Mouse (Mus musculus): ENCODE data around the gene Gm867. TPM values are rescaled to one million over a fixed set of nuclear protein-coding genes. Genes with fewer than 3 reads are reported as not detected.

Gm867 gene
- 0.30 and 0.47 TPM in 2 replicates for polyA plus RNA-seq (2015; fragmentation: Nextera tagmentation; extraction: Ambion mirVana)

DNA sequence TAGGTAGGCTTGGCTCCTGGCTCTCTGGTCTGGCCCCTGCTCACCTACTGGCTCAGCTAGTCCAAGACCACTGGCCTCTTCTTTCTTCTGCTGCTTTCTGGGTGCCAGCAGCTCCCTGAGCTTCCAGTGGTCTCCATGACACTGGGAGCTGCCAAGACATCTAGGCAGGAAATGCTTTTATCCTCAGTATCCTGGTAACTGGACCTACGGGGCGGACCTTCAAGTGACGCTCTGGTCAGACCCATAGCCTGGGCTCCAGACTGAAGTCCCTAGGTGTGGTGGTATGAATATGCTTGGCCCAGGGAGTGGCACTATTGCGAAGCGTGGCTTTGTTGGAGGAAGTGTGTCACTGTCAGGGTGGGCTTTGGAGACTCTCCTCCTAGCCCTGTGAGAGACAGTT, at the start of gene Gm867:
Gm867 (minus strand) TSS at position 153 of the 400 bp plus-strand sequence.
- H3K9ac ChIP-seq, result no peak within 1 kb of the TSS
- H3K4me2 ChIP-seq (replicated peaks), result no peak within 1 kb of the TSS
- ATAC-seq, result no peak
- H3K27ac ChIP-seq, result no peak within 1 kb of the TSS
- H3K4me1 ChIP-seq (replicated peaks), result peaks cover 9% of the 10 kb centered on the region
- H3K4me3 ChIP-seq (replicated peaks), result no peak within 1 kb of the TSS
- H3K27me3 ChIP-seq (replicated peaks), result 0 out of 2 replicates have a peak, but pooled peaks cover 5% of the 10 kb centered on the region
- H3K36me3 ChIP-seq, result no peaks in the 10 kb centered on the region
- WGBS, result 76% methylated on average over 5 of the region's 5 CpGs
- no peaks in the 10 kb centered on the region for H3K9me3 ChIP-seq

DNA sequence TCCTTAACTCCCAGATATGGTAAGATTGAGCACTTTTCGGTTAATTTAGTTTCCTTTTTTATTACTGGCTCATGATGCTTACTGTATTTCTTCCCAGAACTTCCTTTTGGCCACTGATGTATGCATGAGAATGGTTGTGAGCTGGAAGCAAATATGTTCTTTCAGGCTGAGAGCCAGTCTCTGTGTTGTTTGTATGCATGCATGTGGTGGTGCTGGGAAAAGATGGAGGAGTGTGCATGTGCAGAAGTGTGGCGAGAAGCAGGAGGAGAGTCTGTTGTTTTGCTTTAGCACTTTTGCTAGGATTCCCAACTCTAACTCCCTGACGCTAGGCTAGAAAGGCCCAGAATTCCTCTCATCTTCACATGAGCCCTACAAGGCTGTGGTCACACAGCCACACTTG, 39.0 kb upstream of the Gm867 start:
- H3K9ac ChIP-seq, result no peak overlapping the region
- no peak for ATAC-seq
- H3K27ac ChIP-seq, result no peak overlapping the region
- H3K4me3 ChIP-seq (replicated peaks), result no peak overlapping the region
- 77% methylated on average over 3 of the region's 3 CpGs for WGBS
- H3K36me3 ChIP-seq, result no peaks in the 10 kb centered on the region
- H3K4me2 ChIP-seq (replicated peaks), result no peak overlapping the region
- no peaks in the 10 kb centered on the region for H3K27me3 ChIP-seq (replicated peaks)
- no peaks in the 10 kb centered on the region for H3K4me1 ChIP-seq (replicated peaks)
- H3K9me3 ChIP-seq, result no peaks in the 10 kb centered on the region

GRCm38 (mm10) chr10:75978835-75979157, 38.3 kb upstream of the Gm867 start:
- H3K4me1 ChIP-seq (replicated peaks), result no peaks in the 10 kb centered on the region
- ATAC-seq, result no peak
- H3K27me3 ChIP-seq (replicated peaks), result no peaks in the 10 kb centered on the region
- no peak overlapping the region for H3K9ac ChIP-seq
- H3K27ac ChIP-seq, result no peak overlapping the region
- whole genome bisulfite sequencing, result 88% methylated on average over 5 of the region's 5 CpGs
- no peaks in the 10 kb centered on the region for H3K36me3 ChIP-seq
- no peaks in the 10 kb centered on the region for H3K9me3 ChIP-seq
- no peak overlapping the region for H3K4me3 ChIP-seq (replicated peaks)
- no peak overlapping the region for H3K4me2 ChIP-seq (replicated peaks)

- no peak for ATAC-seq
- H3K36me3 ChIP-seq, result no peaks in the 10 kb centered on the region
- no peaks in the 10 kb centered on the region for H3K9me3 ChIP-seq
- no peaks in the 10 kb centered on the region for H3K27me3 ChIP-seq (replicated peaks)
- WGBS, result 52% methylated on average over 10 of the region's 10 CpGs
- H3K27ac ChIP-seq, result no peak overlapping the region
- H3K9ac ChIP-seq, result no peak overlapping the region
- no peak overlapping the region for H3K4me2 ChIP-seq (replicated peaks)
- no peak overlapping the region for H3K4me3 ChIP-seq (replicated peaks)
- no peaks in the 10 kb centered on the region for H3K4me1 ChIP-seq (replicated peaks)
These were observed 37.8 kb upstream of the Gm867 start for GRCm38 (mm10) chr10:75978119-75978834.

GRCm38 (mm10) chr10:75975216-75975615, 34.7 kb upstream of the Gm867 start:
- Histone ChIP-seq H3K4me3 (replicated peaks) (no peak overlapping the region), H3K9me3 (no peaks in the 10 kb centered on the region), H3K4me2 (replicated peaks) (no peak overlapping the region), H3K36me3 (no peaks in the 10 kb centered on the region), H3K27ac (no peak overlapping the region), H3K4me1 (replicated peaks) (no peaks in the 10 kb centered on the region), H3K27me3 (replicated peaks) (no peaks in the 10 kb centered on the region), H3K9ac (no peak overlapping the region)
- ATAC-seq, result no peak
- 81% methylated on average over 5 of the region's 5 CpGs for WGBS

DNA sequence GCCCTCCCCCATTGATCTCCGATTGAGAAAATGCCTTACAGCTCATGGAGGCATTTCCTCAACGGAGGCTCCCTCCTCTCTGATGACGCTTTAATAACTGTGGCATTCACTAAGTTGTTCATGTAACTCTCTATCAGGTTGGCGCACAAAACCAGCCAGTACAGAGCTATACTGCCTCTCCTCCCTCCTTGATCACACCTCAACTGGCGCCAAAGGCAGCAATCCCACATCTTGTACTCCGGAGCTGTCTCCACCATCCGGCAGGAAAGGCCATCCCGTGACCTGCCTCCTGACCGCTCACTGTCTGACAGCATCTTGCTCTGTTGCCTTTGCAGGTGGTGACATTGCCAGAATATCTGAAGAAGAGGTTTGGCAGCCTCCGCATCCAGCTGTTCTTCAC, 33.4 kb upstream of the Gm867 start:
- no peaks in the 10 kb centered on the region for H3K9me3 ChIP-seq
- ATAC-seq, result no peak
- H3K4me2 ChIP-seq (replicated peaks), result no peak overlapping the region
- WGBS, result 90% methylated on average over 10 of the region's 10 CpGs
- H3K27ac ChIP-seq, result no peak overlapping the region
- H3K4me1 ChIP-seq (replicated peaks), result no peaks in the 10 kb centered on the region
- H3K36me3 ChIP-seq, result no peaks in the 10 kb centered on the region
- no peaks in the 10 kb centered on the region for H3K27me3 ChIP-seq (replicated peaks)
- no peak overlapping the region for H3K9ac ChIP-seq
- H3K4me3 ChIP-seq (replicated peaks), result no peak overlapping the region

DNA sequence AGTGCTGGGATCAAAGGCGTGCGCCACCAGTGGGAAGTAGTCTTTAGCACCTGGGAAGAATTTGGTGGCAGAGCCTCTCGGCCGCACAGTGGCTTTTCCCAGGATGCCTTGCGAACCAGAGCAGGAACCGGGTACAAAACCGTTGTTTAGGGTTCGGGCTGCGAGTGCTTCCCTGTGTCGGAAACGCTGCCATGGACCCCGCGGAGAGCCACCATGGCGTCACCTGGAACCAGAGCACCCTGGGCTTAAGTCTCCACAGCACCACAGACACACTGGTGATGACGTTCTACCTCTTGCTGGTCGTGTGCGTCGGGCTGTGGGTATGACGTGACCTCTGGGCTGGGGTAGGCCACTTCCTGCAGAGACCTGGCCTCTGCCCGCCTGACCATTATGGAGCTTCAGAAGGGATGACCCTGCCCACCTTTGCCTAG, 13.9 kb upstream of the Gm867 start, which contains the start of gene Gm5134:
Gm5134 (plus strand) TSS at position 134 of the 431 bp plus-strand sequence.
- WGBS, result 31% methylated on average over 20 of the region's 20 CpGs

GRCm38 (mm10) chr10:75951424-75952050, 11.1 kb upstream of the Gm867 start:
- Histone ChIP-seq H3K36me3 (no peaks in the 10 kb centered on the region), H3K4me2 (replicated peaks) (peak overlapping the region; percentile 97), H3K27ac (no peak overlapping the region), H3K9ac (peak overlapping the region; percentile 58), H3K4me1 (replicated peaks) (peaks cover 11% of the 10 kb centered on the region; the same call in 1 of the 2 replicates), H3K4me3 (replicated peaks) (peak overlapping the region; percentile 40), H3K27me3 (replicated peaks) (peaks cover 6% of the 10 kb centered on the region), H3K9me3 (no peaks in the 10 kb centered on the region)
- WGBS, result 2% methylated on average over 13 of the region's 13 CpGs
- ATAC-seq, result peak; percentile 29; the same call in 1 of the 2 replicates

More for the DNA sequence above, 13.9 kb upstream of the Gm867 start, which contains the start of gene Gm5134:
- H3K4me1 ChIP-seq (replicated peaks), result peaks cover 11% of the 10 kb centered on the region; the same call in 1 of the 2 replicates
- H3K4me3 ChIP-seq (replicated peaks), result peak within 1 kb of the TSS; percentile 20
- no peak within 1 kb of the TSS for H3K9ac ChIP-seq
- no peak for ATAC-seq
- H3K4me2 ChIP-seq (replicated peaks), result peak within 1 kb of the TSS; percentile 53
- no peak within 1 kb of the TSS for H3K27ac ChIP-seq
- no peaks in the 10 kb centered on the region for H3K36me3 ChIP-seq
- H3K27me3 ChIP-seq (replicated peaks), result peaks cover 6% of the 10 kb centered on the region
- no peaks in the 10 kb centered on the region for H3K9me3 ChIP-seq

DNA sequence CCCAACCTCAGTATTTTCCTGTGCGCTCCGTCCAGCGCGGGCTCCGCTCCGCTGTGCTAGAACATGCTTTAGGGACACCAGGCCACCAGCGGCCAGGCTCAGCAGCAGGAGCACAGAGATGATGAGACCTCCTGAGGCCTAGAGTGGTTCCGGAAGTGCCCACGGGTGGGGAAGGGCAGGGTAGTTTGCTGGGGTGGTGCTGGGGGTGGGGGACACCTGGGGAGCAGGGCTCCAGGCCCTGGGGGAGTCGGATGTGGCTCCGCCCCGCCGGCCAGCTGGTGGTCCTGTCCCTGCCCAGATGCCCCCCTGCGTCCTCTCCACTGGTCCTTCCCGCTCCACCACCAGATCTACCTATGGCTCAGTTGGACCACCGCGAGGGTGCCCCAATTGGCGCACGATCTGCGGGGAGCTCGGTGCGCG, 10.3 kb upstream of the Gm867 start:
- peak overlapping the region; percentile 58 for H3K9ac ChIP-seq
- H3K27me3 ChIP-seq (replicated peaks), result peaks cover 6% of the 10 kb centered on the region
- ATAC-seq, result peak; percentile 64
- WGBS, result 3% methylated on average over 23 of the region's 23 CpGs
- peak overlapping the region; percentile 97 for H3K4me2 ChIP-seq (replicated peaks)
- no peaks in the 10 kb centered on the region for H3K9me3 ChIP-seq
- H3K36me3 ChIP-seq, result no peaks in the 10 kb centered on the region
- peaks cover 11% of the 10 kb centered on the region; the same call in 1 of the 2 replicates for H3K4me1 ChIP-seq (replicated peaks)
- H3K4me3 ChIP-seq (replicated peaks), result peak overlapping the region; percentile 40
- no peak overlapping the region for H3K27ac ChIP-seq

GRCm38 (mm10) chr10:75949053-75950045, 8.9 kb upstream of the Gm867 start:
- Histone ChIP-seq H3K4me1 (replicated peaks) (peaks cover 9% of the 10 kb centered on the region; the same call in 1 of the 2 replicates), H3K9ac (no peak overlapping the region), H3K27me3 (replicated peaks) (peaks cover 4% of the 10 kb centered on the region), H3K36me3 (no peaks in the 10 kb centered on the region), H3K4me3 (replicated peaks) (no peak overlapping the region), H3K4me2 (replicated peaks) (no peak overlapping the region), H3K27ac (no peak overlapping the region), H3K9me3 (no peaks in the 10 kb centered on the region)
- ATAC-seq, result no peak
- 76% methylated on average over 22 of the region's 22 CpGs for WGBS

DNA sequence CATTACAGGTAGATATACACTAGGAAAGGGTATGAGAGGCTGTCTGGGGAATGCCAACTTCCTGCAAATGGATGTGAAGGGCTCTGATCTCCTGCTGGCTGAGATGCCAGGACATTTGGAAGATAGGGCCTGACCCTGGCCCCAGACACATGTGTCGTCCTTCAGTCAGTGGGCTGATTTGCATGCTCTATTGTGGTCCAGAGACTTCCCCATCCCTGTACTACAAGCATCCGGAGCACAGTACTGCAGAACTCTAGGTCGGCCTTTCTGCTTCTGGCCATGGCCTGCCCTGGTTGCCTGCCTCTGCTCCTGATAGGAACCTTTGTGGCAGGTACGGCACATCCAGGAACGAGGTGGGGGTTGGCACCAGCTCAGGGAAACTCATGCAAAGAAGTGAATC, 7.6 kb upstream of the Gm867 start:
- Histone ChIP-seq H3K4me3 (replicated peaks) (no peak overlapping the region), H3K36me3 (no peaks in the 10 kb centered on the region), H3K4me1 (replicated peaks) (peaks cover 9% of the 10 kb centered on the region; the same call in 1 of the 2 replicates), H3K4me2 (replicated peaks) (no peak overlapping the region), H3K9me3 (no peaks in the 10 kb centered on the region), H3K9ac (no peak overlapping the region), H3K27ac (no peak overlapping the region), H3K27me3 (replicated peaks) (no peaks in the 10 kb centered on the region)
- no peak for ATAC-seq
- WGBS, result 79% methylated on average over 5 of the region's 5 CpGs

GRCm38 (mm10) chr10:75945896-75946295, 5.4 kb upstream of the Gm867 start:
- no peak overlapping the region for H3K4me3 ChIP-seq (replicated peaks)
- no peaks in the 10 kb centered on the region for H3K9me3 ChIP-seq
- WGBS, result 71% methylated on average over 7 of the region's 7 CpGs
- H3K27me3 ChIP-seq (replicated peaks), result no peaks in the 10 kb centered on the region
- no peaks in the 10 kb centered on the region for H3K36me3 ChIP-seq
- no peak overlapping the region for H3K9ac ChIP-seq
- H3K4me2 ChIP-seq (replicated peaks), result no peak overlapping the region
- H3K4me1 ChIP-seq (replicated peaks), result peaks cover 7% of the 10 kb centered on the region; the same call in 1 of the 2 replicates
- ATAC-seq, result no peak
- H3K27ac ChIP-seq, result no peak overlapping the region

Data from intestine, embryonic 15.5 days (tissue).